Comparison of ENCODE assay signal across 11 mouse cellular contexts in genomic region chr1:66324951-66325350, GRCm38 (mm10).
DNase-seq lines count a peak whose midpoint lies in the region; ATAC-seq lines count a peak whose summit lies in the region.
"Had no signal": no experiment of that assay in that cellular context is flagged by ENCODE, and none has a peak within 500 bp of the region (broad histone marks: within the 10 kb centered on the region; RNA-seq: fewer than 3 reads in every experiment).

No protein-coding gene starts in this region.

- H3K9me3 ChIP-seq in neural tube, embryonic 11.5 days (ENCODE audit: control insufficient read depth, low read length), result no peaks in the 10 kb centered on the region
- no peaks in the 10 kb centered on the region for H3K9me3 ChIP-seq in hindbrain, embryonic 16.5 days (ENCODE audit: control insufficient read depth, low read length)
- H3K9me3 ChIP-seq in neural tube, embryonic 14.5 days (ENCODE audit: control insufficient read depth, low read length), result no peaks in the 10 kb centered on the region

- no peak for ATAC-seq in neural tube, embryonic 11.5 days (ENCODE audit: insufficient read depth, low FRiP score, low TSS enrichment)
- ATAC-seq in hindbrain, embryonic 16.5 days, result no peak
- ATAC-seq in neural tube, embryonic 14.5 days (ENCODE audit: low read depth), result no peak

- peak overlapping the region; percentile 15; the same call in 1 of the 2 replicates for H3K4me2 ChIP-seq in neural tube, embryonic 11.5 days (ENCODE audit: low read depth)
- peak overlapping the region; percentile 64 for H3K4me2 ChIP-seq in hindbrain, embryonic 16.5 days (ENCODE audit: low read length)
- peak overlapping the region; percentile 48 for H3K4me2 ChIP-seq in neural tube, embryonic 14.5 days (ENCODE audit: low read depth, low read length)

- H3K27me3 ChIP-seq in neural tube, embryonic 11.5 days (ENCODE audit: control insufficient read depth, insufficient read depth, low read length), result no peaks in the 10 kb centered on the region
- no peaks in the 10 kb centered on the region for H3K27me3 ChIP-seq in hindbrain, embryonic 16.5 days (replicated peaks; ENCODE audit: control insufficient read depth, insufficient read depth, low read length)
- H3K27me3 ChIP-seq in neural tube, embryonic 14.5 days (ENCODE audit: control insufficient read depth, insufficient read depth, low read length), result no peaks in the 10 kb centered on the region

- no peaks in the 10 kb centered on the region for H3K36me3 ChIP-seq in neural tube, embryonic 11.5 days (ENCODE audit: control insufficient read depth, insufficient read depth, low read length)
- H3K36me3 ChIP-seq in hindbrain, embryonic 16.5 days (ENCODE audit: control insufficient read depth, insufficient read depth, low read length), result no peaks in the 10 kb centered on the region
- H3K36me3 ChIP-seq in neural tube, embryonic 14.5 days (ENCODE audit: control insufficient read depth, insufficient read depth, low read length), result 0 out of 2 replicates have a peak, but pooled peaks cover 2% of the 10 kb centered on the region

- peaks cover 10% of the 10 kb centered on the region; the same call in 1 of the 2 replicates for H3K4me1 ChIP-seq in neural tube, embryonic 11.5 days (ENCODE audit: control insufficient read depth, insufficient read depth, low read length)
- H3K4me1 ChIP-seq in hindbrain, embryonic 16.5 days (ENCODE audit: control insufficient read depth, insufficient read depth, low read depth, low read length), result peaks cover 27% of the 10 kb centered on the region
- H3K4me1 ChIP-seq in neural tube, embryonic 14.5 days (ENCODE audit: control insufficient read depth, insufficient read depth, low read length), result peaks cover 29% of the 10 kb centered on the region

- H3K27ac ChIP-seq in neural tube, embryonic 11.5 days (ENCODE audit: low read depth, low read length), result no peak overlapping the region
- no peak overlapping the region for H3K27ac ChIP-seq in hindbrain, embryonic 16.5 days (ENCODE audit: low read depth, low read length)
- no peak overlapping the region for H3K27ac ChIP-seq in neural tube, embryonic 14.5 days (ENCODE audit: low read depth, low read length)
- H3K27ac ChIP-seq: liver, embryonic 14.5 days had no signal

- H3K4me3 ChIP-seq in neural tube, embryonic 11.5 days (ENCODE audit: low read depth, low read length), result no peak overlapping the region
- peak overlapping the region; percentile 45 for H3K4me3 ChIP-seq in hindbrain, embryonic 16.5 days (ENCODE audit: low read length)
- peak overlapping the region; percentile 50 for H3K4me3 ChIP-seq in neural tube, embryonic 14.5 days (ENCODE audit: low read depth, low read length)

- peak; percentile 32 for DNase-seq in cerebellum, adult 11-12 months
- no peak for DNase-seq in cerebellum, adult 8-10 months
- DNase-seq in neural tube, embryonic 11.5 days (ENCODE audit: low spot score), result no peak
- DNase-seq in neural tube, embryonic 10.5 days (ENCODE audit: extremely low spot score, low spot score), result no peak
- no peak for DNase-seq in urinary bladder, postnatal 25 days (ENCODE audit: low spot score)
- no peak for DNase-seq in spleen, postnatal 14 days (ENCODE audit: low spot score in 2 of 2)
- DNase-seq: kidney, postnatal 10 days; lung, postnatal 14 days had no signal

- no peak overlapping the region for H3K9ac ChIP-seq in neural tube, embryonic 11.5 days (ENCODE audit: low read length)
- no peak overlapping the region for H3K9ac ChIP-seq in hindbrain, embryonic 16.5 days (ENCODE audit: low read depth, low read length)
- peak overlapping the region; percentile 1; the same call in 1 of the 2 replicates for H3K9ac ChIP-seq in neural tube, embryonic 14.5 days (replicated peaks; ENCODE audit: low read depth, low read length)
- H3K9ac ChIP-seq: liver, embryonic 14.5 days had no signal
